Mouse (Mus musculus) regulatory T cell (primary cell): Measurements from ENCODE around the gene Sema4a.

Experiments used
- in situ Hi-C: fragments of 300-600 bp; cut with MboI, MseI; formaldehyde crosslinking; loops from one replicate; pipeline ENCODE4 v1.15.1; 2025; ENCODE audit warnings: high pct_unique_total_duplicates

Gene Sema4a

DNA sequence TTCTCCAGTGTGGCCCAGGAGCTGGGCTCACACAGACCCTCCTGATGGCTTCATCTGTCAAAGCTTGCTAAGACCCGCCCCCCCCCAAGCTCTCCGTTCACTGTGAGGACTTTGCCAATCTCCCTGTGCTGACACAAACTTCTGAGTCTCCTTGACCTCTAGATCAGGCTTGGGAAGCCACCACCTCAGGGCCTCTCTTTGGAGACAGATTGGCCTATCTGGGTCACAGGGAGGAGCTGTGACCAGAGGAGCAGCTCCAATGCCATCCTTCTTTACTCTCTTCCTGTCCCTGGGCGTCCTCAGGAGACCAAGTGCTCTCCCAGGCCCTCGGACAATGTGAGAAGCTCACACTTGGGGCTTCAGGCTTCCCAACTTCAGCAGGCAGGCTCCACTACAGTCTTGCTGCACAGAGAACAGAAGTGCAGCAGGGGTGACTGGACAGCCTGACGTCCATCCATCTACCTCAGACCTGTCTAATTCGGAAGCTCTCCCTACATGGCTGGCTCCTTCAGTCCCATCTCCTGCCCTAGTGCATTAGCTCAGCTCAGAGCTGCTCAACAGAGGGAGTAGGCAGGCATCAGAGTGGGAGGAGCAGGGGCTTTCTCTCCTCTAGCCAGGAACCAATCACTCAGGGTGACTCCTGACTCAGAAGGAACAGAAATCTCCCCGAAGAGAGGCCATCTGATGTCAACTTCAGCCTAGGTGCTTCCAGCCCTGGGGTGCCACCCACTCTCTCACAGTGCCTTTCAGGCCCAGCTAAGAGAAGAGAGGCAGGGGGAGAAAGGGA is 4.0 kb downstream of the Sema4a start:
- in situ Hi-C loops, result no loop called here

DNA sequence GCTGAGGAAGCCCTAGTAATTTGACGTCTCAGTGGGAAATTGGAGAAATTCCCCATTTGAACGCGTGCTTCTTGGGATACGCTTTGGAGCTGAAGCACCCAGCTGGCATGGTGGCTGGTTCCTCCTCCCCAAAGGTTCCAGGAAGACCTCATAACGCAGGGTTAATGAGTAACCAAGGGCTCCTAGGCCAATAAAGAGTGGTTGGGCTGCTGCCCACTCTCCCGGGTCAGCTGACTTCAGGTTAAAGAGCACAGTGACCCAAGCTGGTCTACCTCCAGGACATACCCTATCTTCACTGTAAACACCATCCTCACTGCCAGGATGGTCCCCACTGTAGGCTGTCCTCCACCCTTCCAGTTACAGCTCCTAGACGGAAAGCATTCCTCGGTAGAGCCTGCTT is 4.7 kb downstream of the Sema4a start:
- in situ Hi-C loops, result no loop called here

DNA sequence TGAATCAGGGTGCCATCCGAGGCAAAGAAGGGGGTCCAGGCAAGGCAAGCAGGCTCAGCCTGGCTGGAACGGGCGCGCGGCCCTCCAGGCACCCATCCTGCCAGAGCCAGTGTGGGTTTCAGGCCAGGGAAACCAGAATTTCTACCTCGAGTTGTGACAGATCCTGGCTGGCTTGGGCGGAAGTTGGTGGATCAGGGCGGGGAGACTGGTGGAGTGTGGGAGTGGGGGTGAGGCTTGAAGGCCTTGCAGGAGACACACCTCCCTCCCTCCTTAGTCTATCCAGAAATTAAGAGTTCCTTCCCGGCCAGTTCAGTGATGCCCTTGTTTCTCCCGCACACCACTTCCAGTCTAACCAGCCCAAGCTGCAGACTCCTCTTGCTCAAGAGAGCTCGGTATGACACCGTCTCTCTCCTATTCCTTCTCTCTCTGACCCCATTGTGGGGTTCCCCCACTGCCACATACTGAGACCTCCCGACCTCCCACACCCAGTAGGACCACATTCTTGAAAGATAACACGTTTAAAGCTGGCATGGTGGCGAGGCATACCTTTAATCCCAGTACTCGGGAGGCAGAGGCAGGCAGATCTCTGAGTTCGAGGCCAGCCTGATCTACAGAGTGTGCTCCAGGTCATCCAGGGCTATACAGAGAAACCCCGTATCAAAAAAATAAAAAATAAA is 5.3 kb downstream of the Sema4a start:
- in situ Hi-C loops, result no loop called here

DNA sequence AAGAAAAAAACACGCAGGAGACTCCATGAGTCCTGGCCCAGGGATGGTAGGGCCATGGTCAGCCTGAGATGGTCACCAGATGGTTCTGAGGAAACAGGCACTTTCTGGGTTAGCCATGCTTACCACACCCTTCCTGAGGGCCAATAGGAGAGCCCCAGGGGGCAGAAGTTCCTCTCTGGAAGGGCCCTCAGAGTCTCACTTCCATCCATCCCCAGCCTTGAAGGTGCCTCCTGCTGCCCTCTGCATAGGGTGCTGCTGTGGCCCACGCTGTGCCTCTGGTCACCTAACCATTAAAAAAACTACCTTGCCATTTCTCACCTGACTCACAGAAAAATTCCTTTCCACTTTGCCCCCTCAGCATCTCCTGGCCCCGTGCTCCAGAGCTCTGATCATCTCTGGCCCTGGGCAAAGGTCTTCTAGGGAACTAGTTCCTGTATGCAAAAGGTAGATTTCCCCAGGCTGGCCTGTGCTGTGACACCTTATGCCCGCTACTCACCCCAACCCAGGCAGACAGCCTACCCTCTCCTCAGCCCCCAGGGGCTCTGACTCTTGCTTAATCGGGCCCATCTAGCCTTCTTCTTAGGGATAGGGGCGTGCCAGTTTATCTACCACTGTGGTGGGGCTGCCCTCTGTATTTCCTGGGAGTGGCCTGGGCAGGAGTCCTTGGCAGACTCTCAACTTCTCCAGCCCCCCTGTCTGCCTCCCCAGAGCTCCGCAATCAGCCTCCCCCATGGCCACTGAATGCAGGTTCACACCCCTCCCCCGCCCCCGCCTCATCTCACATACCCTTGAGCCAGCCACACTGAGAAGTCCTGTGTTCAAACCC is 6.0 kb downstream of the Sema4a start:
- in situ Hi-C loops, result no loop called here

DNA sequence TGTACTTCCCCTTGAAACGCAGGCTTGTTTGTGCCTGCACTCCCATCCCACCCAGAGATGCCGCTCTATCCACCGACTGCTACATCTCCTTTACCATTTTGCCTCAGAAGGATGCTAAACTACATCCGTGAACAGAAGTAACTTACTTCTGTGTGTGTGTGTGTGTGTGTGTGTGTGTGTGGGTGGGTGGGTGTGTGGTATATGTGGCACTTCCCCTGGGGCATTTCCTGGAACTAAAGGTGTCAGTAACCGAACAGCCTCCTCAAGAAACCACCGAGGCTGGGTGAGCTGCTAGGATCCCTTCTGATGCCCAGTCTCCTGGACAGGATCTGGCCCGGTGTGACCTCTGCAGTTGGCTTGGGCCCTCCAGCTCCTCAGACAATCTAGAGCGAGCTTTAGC is 7.0 kb downstream of the Sema4a start:
- in situ Hi-C loops, result no loop called here

DNA sequence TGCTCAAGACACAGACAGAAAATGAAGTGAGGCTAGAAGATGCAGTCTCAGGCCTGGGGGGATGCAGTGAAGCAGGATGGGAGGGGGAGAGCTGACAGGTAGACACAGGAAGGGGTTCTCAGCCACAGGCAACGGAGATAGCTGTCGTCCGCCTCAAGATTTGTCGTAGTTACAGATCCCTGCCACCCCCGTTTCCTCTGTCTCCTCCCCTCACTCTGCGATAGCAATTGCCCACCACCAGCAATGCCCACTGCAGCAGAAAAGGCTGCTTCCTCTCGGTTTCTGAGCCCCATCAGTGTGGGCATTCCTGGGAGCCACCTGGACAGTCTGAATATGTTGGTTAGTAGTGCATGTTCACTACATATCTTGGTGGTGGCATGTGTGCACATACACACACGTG is 7.6 kb downstream of the Sema4a start:
- in situ Hi-C loops, result no loop called here

DNA sequence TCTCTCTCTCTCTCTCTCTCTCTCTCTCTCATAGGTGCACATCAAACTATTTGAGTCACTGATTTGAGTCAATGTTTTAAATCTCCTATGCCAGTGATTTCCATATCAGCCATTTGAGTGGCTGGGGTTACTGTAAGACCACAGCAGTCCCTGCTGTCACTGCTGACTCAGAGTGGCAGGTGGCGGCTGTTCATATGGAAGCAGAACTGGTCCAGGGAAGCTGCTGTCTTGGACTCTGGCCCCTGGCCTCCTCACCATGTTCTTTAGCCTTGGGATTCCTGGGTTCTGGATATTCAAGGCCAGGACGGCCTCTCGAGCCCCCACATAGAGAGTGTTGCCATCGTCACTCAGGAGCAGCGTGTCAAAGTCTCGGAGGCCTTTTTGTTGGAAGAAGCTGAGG is 8.3 kb downstream of the Sema4a start:
- in situ Hi-C loops, result no loop called here

DNA sequence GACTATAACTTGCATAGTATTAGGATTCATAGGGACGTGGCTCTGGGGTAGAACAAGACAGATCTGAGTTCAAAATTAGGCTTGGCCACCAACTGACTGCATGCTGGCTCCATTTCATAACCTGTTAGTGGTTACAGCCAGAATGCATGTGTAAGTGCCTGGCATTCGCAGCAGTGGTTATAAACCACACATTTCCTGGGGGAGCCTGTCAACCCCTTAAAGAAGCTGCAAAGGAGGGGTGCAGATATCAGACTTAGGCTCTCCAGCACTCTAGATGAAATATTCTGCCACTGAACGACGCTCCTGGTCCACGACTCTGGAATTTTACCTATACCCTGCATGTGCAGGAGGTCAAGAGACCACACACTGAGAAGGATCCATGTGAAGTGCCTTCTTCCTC is 8.7 kb downstream of the Sema4a start:
- in situ Hi-C loops, result no loop called here

DNA sequence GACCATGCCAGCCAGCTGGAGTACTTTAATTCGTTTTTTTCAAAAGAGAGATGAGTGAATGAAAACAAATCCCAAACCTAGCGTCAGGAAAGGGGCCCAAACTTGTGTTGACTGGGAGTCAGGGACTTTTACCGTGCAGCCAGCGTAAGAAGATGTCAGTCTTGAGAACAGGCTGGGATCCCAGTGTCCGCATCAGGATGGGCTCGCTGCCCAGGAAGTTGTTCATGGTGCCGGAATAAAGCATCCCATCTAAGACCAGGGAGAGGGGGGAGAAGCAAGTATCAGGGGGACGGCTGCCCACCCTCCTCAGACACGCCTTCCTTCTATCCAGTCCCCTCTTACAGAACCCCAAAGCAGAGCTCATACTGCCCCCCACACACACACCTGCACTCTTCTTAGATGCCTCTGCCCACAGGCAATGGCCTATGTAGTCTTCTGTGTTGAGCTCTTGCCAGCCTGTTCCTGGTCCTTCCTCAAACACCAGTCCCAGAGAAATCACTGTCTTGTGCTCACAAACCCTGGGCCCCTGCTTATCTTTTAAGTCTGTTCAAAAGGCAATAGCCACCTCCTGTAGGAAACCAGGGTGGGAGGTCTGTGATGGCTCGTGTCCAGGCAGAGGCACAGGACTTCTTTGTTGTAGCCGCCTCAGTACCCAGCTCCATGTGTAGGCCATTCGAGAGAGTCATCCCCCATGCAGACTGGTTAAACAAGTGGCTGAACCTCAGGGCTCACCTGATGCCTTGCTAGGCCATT is 10.4 kb downstream of the Sema4a start:
- in situ Hi-C loops, result no loop called here

DNA sequence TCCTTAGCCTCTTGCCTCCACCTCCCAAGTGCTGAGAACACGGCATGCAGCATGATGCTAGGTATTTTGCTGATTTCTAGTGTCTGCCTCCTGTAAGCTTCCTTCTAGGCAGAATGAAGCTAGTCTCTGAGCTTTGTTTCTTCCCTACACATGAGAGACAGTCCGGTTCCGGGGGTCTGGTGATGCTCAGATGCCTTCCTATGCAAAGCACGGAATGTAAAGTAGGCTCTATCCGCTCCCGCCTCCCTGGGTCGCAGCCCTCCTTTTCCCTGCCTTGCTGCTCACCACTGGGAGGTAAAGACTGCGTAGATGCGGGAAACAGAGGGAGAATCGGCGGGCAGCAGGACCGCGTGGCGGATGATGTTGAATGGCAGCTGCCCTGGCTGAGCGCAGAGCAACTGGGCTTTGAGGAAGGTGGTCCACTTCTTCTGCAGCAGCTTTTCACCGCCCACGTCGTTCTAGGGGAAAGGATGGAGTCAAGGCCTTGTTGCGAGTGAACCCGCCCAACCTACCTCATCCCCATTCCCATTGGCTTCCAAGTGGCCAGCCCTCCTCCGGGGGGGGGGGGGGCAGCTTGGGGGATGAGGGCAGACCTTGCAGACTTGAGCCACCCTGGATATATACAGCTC is 11.5 kb downstream of the Sema4a start:
- in situ Hi-C loops, result no loop called here

DNA sequence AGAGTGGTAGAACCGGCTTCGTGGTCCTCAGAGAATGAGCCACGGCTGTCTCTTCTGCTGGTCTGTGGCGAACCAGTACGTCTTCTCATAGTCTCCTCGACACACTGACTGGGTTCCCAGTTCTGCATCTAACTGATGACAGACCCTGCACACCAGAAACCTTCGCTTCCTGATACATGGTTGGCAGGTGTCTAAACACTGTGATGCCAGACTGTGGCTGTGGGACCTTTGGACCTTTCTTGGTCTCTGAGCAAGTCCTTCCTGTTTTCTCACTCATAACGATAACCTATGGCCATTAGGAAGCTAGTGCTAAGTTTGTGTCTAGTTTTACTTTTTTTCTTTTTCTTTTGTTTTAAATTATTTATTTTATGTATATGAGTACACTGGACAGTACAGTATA is 12.5 kb downstream of the Sema4a start:
- in situ Hi-C loops, result no loop called here

DNA sequence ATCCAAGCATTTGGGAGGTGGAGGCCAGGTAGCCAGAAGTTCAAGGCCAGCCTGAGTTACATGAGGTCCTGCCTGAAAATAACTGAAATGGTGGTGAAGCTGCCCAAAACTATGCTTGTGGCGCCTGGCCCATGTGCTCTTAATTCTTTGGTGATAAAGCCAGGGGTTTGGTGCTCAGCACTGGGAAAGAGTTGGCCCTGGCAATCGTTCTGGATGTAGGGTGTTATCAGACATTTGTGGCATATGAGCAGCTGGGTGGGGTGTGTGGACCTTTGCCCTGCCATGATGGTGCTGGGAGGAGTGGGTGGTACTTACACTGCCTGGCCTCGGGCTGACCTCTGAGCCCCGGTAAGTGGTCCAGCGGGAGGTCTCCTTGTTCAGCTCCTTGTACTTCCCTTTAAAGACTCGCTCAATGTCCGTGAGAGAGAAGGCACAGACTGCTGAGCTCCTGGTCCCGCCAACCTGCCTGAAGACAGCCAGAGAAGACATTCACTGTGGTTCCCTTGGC is 13.3 kb downstream of the Sema4a start:
- in situ Hi-C loops, result no loop called here

DNA sequence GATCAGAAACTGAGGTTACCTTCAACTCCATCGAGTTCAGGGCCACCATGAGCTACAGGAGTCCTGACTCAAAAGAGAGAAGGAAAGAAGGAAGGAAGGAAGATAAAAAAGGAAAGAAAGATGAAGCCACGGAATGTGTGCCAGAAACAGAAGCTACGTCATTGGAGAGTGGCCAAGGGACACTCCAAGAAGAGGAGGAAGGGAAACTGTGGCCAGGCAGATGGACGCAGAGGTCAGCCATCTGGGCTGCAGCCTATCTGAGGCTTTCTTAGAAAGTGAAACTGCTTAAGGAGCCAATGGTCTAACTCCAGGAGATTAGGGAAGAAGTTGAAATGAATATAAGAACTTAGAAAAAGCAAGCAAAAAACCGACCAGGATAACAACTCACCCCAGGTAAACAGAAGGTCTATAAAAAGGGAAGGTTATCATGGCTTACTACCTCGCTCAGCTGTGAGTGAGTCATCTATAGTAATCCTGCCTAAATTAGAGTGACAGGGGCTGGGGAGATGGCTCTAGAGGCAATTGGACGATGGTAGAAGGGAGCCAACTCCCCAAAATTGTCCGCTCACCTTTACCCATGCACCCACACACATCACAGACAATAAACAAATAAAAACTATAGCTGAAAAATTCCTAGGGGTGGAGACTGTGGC is 14.4 kb downstream of the Sema4a start:
- in situ Hi-C loops, result no loop called here

DNA sequence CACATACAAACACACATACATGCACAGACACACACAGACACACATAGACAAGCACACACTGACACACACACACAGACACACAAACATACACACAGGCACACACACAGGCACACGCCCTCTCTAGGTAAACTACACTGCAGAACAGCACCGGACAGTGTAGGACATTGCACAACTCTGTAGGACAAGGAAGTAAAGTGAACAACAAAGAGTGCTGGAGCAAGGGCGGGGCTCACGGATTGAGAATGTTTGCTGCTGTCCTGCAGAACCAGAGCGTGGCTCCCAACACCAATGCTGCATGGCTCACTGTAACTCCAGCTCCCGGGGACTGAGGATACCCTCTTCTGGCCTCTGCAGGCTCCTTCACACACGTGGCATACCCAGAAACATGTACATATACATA is 18.1 kb downstream of the Sema4a start:
- in situ Hi-C loops, result no loop called here

DNA sequence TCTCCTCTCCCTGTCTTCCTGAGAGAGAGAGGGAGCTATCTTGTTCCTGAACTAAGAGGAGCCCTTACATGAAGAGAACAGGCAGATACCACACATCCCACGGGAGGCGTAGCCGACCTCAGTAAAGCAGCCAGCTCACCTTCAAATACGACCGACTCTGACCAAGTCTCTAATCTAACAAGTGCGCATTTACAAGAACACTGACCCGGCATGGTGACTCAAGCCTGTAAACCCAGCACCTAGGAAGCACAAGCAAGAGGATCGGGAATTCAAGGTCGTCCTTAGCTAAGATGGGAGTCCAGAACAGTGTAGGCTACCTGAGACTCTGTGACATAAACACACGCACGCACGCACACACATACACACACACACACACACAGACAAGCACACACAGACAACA is 18.5 kb downstream of the Sema4a start:
- in situ Hi-C loops, result no loop called here

DNA sequence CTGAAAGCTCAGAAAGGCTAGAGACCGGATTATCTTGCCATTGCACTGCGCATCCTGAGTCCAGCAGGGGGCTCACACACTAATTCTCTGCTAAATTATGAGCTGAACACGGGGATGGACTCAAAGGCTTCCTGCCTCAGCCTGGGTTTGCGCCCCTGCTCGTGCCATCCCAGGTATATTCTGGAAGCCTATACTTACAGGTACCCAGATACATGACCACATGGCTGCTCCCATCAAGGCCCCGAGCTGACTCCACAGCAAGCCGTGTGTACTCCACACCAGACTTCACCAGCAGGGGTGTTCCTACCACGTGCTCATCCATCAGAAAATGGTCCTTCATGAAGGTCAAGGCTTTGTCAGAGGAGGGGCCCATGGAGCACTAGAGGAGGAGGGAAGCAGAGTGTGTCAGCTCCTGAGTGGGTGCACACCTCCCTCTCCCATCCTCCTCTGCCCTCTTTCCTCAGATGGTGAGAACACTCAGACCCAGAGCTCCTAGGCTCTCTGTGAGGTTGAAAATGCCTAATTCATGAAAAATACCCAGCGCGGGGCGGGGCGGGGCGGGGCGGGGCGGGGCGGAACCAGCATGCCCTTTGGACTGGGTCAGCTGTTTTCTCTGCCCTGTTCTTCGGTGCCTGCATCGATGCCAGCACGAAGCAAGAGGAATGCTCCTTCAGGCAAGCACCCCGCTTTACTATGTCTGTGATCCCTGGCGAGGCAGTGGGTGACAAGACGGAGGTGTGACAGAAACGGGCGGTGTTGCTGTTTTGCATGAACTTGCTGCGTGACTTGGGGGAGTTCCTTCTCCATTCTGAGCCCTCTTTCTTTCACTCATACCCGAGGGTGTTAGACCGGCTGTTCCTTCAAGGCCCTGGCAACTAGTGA is 20.2 kb downstream of the Sema4a start:
- in situ Hi-C loops, result no loop called here

DNA sequence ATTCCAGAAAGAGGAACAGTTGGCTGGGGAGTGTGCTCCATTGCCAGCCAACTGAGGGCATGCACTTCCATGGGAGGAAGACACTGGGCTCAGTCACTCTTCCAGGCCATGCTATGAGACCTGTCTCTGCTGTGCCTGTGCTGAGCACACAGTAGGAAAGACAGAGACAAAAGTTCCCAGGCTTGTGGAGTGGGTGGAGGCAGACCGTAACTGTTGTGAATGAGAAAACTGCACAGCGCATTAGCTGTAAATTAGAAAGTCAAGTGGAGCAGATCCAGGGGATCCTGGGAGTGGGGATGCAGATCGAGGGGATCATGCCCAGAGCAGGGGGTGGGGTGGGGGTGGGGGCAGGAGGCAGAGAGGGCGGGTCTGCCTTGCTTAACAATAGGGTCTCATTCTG is 21.4 kb downstream of the Sema4a start:
- in situ Hi-C loops, result no loop called here

DNA sequence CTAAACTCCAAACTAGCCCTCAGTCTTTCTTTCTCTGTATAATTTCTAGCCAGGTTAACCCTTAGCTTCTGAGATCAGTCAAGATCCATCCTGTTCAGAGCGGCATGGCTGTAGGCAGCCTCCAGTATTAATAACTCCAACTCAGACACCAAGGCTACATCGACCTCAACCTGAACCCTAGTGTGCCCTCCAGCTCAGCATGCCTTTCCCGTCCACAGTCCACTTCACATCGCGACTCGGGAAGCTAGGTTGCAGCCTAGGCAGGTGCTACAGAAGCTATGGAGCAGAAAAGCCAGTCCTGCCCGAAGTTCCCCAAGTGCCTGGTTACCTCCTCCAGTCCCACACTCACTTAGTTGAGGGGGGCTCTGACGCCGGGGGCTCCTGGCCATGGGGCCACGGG is 23.5 kb downstream of the Sema4a start:
- in situ Hi-C loops, result no loop called here

DNA sequence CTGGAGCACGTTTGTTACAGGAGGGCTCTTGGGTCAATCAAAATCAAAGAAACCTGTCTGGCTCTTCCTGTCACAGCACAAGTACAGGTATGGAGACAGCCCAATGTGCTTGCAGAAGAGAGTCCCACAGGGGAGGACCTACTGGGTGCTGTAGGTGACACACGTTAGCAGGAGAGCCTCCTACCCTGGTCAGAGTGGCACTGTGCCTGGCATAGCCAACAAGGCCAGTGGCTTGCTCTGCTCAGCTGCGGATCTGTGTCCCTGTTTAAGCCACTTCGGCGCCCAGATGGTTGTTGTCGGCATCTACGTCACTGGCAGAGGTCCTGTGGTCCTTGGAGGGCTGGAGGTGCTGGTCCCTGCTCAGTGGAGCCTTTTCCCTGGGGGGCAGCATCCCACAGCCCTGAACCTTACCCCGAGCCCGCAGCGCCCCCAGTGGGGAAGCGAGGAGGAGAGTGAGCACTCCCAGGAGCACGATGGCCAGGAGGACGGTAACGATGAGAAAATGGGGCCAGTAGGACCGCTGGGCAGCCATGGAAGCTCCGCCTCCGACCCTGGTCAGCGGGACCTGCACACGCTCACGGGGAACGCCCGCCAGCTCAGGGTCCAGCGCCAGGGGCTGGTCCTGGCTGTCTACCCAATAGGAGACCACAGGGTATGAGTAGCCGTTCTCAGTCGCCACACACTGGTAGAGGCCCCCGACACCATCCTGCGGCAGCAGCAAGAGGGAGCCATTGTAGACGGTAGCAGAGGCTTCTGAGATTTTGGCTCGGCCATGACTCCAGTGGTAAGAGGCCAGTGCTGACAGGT is 24.4 kb downstream of the Sema4a start:
- in situ Hi-C loops, result no loop called here
